Mouse (Mus musculus): ENCODE data around the gene Sult6b2. TPM values are rescaled to one million over a fixed set of nuclear protein-coding genes. Genes with fewer than 3 reads are reported as not detected.
A peak's percentile ranks its signal among the peaks of the same experiment; 100 is the strongest.

Gene Sult6b2
- total RNA-seq, 2 experiments from 2014 or later = not detected

GRCm38 (mm10) chr6:142746765-142747164 is 57.5 kb downstream of the Sult6b2 start:
- no peak for DNase-seq (ENCODE audit: extremely low spot score in 1 of 2, low spot score in 2 of 2)
- H3K27ac ChIP-seq = no peak overlapping the region
- no peak for TF ChIP-seq CTCF (IDR thresholded peaks at IDR 0.05)
- intact Hi-C loops (cut with DNase I) = loop anchor here (10.0 kb wide), 1 partner anchor 402 kb away; the partner anchor contains the start of gene Pyroxd1
- no peak overlapping the region for H3K4me3 ChIP-seq

GRCm38 (mm10) chr6:142745484-142745883 is 58.8 kb downstream of the Sult6b2 start:
- H3K4me3 ChIP-seq = no peak overlapping the region
- TF ChIP-seq CTCF (IDR thresholded peaks at IDR 0.05) = no peak
- H3K27ac ChIP-seq = no peak overlapping the region
- DNase-seq (ENCODE audit: extremely low spot score in 1 of 2, low spot score in 2 of 2) = no peak
- intact Hi-C loops (cut with DNase I) = loop anchor here (10.0 kb wide), 1 partner anchor 401 kb away; the partner anchor contains the start of gene Pyroxd1

- no peak for TF ChIP-seq CTCF (IDR thresholded peaks at IDR 0.05)
- no peak for DNase-seq (ENCODE audit: extremely low spot score in 1 of 2, low spot score in 2 of 2)
- intact Hi-C loops (cut with DNase I) = loop anchor here (10.0 kb wide), 1 partner anchor 398 kb away; the partner anchor contains the start of gene Pyroxd1
- Histone ChIP-seq H3K27ac (no peak overlapping the region), H3K4me3 (no peak overlapping the region)
Observed at GRCm38 (mm10) chr6:142743193-142743592, 61.1 kb downstream of the Sult6b2 start.

- H3K27ac ChIP-seq = no peak overlapping the region
- DNase-seq (ENCODE audit: extremely low spot score in 1 of 2, low spot score in 2 of 2) = no peak
- no peak overlapping the region for H3K4me3 ChIP-seq
- TF ChIP-seq CTCF (IDR thresholded peaks at IDR 0.05) = no peak
- intact Hi-C loops (cut with DNase I) = loop anchor here (10.0 kb wide), 1 partner anchor 397 kb away; the partner anchor contains the start of gene Pyroxd1
Observed at GRCm38 (mm10) chr6:142741763-142742162, 62.5 kb downstream of the Sult6b2 start.

GRCm38 (mm10) chr6:142738637-142739036 is 65.7 kb downstream of the Sult6b2 start:
- Histone ChIP-seq H3K4me3 (no peak overlapping the region), H3K27ac (no peak overlapping the region)
- TF ChIP-seq CTCF (IDR thresholded peaks at IDR 0.05) = no peak
- no peak for DNase-seq (ENCODE audit: extremely low spot score in 1 of 2, low spot score in 2 of 2)
- intact Hi-C loops (cut with DNase I) = no loop called here

- Histone ChIP-seq H3K27ac (no peak overlapping the region), H3K4me3 (no peak overlapping the region)
- TF ChIP-seq CTCF (IDR thresholded peaks at IDR 0.05) = no peak
- no peak for DNase-seq (ENCODE audit: extremely low spot score in 1 of 2, low spot score in 2 of 2)
- intact Hi-C loops (cut with DNase I) = no loop called here
Observed at GRCm38 (mm10) chr6:142738225-142738624, 66.1 kb downstream of the Sult6b2 start.

- no peak for DNase-seq (ENCODE audit: extremely low spot score in 1 of 2, low spot score in 2 of 2)
- Histone ChIP-seq H3K4me3 (no peak overlapping the region), H3K27ac (no peak overlapping the region)
- TF ChIP-seq CTCF (IDR thresholded peaks at IDR 0.05) = peak; percentile 89
- intact Hi-C loops (cut with DNase I) = loop anchor here (1.0 kb wide), 1 partner anchor 210 kb away; no protein-coding TSS in a partner anchor
Observed at GRCm38 (mm10) chr6:142735302-142736005, 68.8 kb downstream of the Sult6b2 start.

Other genes with a start within 250 kb of the Sult6b2 start
- gene Kcnj8, start 232.9 kb downstream of the Sult6b2 start, total RNA-seq (2021) = 1 to 10 TPM; 1.9 to 2.4 TPM
- 1 to 10 TPM; 4.0 to 4.7 TPM for gene Abcc9, start 102.2 kb downstream of the Sult6b2 start, total RNA-seq (2021)
- 100 to 1,000 TPM; 107 to 111 TPM for gene Cmas, start 47.8 kb downstream of the Sult6b2 start, total RNA-seq (2021)
- 10 to 100 TPM; 29.8 to 30.8 TPM for gene St8sia1, start 159.9 kb upstream of the Sult6b2 start, total RNA-seq (2021)